Mouse (Mus musculus): ENCODE data around the gene Tnfsf9.

- no peak for TF ChIP-seq CTCF (IDR thresholded peaks at IDR 0.05; ENCODE audit: low read depth)
- no peak for TF ChIP-seq EP300 (optimal IDR thresholded peaks at IDR 0.05)
Observed at GRCm38 (mm10) chr17:57110005-57110404, 4.9 kb downstream of the Tnfsf9 start.
